Mouse (Mus musculus): ENCODE results near the gene Ppara.

Ppara gene

DNA sequence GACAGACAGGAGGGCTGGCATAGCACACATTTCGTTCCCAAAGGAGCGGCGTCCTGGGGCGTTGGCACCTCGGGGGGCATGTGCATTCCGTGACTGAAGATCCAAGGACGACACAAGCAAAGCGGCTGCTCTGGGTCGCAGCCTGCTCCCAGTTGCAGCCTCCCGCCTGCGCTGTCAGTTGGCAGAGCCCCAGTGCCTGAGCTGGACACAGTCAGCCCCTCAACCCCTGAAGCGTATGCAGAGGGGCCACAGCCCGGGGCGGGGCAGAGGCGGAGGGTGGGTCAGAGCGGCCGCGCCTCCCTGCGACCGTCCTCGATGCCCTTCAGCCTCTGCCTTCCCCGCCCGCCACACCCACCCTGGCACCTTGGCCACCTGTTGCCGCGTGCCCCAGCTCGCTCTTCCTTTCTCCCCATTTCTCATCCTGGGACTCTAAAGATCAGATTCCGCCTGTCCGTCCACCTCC lies at the start of gene Ppara:
Gene Ppara, plus strand, starts transcription at position 413 of the 463 bp plus-strand sequence.
- DNase-seq (ENCODE audit: inconsistent ontology term): peak; percentile 33

DNA sequence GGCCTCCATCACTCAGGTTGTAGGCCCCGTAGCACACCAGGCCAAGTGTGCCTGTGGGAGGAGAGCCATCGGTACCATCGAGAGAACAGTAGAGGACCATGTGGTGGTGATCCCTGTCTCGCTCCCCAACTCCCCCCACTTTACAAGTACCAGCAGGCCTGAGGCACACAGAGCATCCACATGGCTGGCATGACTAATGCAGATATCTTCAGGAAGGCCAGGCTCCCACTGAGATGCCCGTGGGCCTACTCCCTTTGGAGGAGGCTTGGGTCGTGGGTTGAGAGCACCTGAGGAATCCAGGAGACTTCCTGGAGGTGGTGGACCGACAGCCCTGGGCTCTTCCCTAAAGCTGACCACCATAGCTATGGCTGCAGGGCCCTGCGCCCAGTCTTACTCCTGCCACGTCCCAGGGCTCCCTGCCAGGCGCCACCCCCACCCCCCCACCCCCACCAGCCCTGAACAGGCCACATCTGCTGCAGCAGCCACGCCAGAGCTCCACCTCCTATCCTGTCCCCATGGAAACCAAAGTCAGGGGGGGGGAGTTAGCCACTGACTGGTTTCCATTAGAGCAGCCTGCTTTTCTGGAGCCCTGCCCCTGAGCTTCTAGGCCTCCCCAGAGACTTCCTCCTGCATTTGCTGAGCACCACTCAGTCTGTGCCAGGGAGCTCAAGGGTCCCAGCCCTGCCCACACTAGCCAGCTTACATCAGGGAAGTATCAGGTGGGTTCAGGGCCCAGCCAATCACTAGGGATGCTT lies 48.0 kb upstream of the Ppara start:
- peak; percentile 87 for DNase-seq (ENCODE audit: inconsistent ontology term)

DNA sequence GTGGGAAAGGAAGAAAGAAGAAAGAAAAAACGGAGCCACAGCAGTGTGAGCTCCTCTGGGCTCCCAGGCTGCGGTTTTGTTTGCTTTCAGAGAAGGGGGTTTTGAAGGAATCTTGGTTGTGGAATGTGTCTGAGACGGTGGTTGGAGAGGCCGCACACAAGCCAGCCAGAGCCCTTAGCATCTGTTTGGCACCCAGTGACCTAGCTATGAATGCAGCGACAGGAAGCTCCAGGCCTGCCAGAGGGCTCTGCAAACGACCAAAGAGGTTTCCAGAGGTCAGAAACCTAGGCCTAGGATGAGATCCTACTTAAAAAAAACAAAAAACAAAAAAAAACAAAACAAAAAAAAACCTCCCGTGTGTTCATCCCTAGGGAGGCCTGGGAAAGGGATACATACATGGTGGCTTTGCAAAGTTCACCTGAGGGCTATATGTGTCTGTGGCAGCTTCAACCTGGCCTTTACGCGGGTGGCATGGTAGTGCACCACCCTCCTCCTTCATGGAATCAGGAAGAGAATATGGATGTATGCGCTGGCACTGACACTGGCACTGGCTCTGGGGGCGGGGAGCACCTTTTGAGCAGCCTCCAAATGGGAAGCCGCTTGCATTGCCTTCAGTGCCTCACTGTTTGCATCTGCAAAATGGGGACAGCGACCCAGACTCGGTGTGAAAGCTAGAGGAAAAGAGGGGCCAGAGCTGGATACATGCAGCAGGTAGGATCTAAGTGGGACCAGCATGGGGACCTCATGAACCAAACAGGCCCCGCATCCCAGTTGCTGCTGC lies 47.0 kb upstream of the Ppara start:
- DNase-seq (ENCODE audit: inconsistent ontology term): peak; percentile 67

DNA sequence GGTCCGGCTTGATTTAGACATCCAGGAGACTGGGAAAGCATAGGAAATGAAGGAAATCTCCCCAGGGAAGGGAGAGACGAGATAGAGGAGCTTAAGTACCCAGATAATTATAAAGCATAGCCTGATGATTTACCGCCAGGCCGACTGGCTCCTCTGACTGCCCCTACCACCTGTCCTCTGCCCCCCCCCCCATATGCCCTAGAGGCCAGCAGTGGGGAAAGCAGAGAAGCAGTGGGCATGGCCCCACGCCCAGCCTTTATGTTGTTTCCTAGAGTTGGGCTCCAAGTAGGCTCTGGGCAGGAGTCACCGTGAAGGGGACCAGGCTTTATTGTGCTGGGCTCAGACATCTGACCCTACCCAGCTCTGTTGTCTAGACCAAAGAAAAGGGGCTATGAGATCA lies 46.0 kb upstream of the Ppara start:
- no peak for DNase-seq (ENCODE audit: inconsistent ontology term)

DNA sequence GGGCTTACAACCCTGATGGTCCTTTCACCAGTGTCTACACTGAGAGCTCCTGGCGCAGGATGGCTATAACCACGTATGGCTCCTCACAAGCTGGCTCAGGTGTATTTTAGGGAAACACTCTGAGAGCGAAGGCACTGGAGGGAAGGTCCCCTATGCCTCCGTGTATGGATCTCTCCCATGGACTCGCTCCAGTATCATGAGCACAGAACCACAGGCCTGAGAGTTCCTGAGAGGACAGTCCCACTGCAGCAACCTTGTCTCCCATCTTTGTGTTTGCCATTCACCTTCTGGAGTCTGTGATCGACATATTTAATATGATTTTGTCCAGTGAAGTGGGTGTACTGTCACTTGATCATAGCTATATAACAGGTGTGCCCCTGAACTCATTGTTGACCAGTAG lies 45.3 kb upstream of the Ppara start:
- no peak for DNase-seq (ENCODE audit: inconsistent ontology term)

DNA sequence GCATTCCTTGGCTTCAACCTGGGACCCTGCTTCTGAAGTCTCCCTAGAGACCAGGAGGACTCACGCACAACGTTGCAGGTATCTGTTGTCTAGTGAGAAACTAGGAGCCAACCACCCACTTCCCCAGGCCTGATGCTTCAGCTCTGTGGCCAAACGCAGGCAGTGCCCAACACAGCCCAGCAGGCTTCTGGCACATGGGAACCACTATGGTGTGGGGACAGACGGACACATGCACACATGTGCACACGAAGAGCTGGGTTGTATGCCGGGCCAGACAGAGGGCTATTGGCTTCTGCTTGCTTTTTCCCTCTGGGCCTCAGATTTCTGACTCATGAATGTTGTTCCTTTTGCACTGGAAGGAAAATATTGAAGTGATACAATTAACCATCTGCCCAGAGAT lies 44.7 kb upstream of the Ppara start:
- DNase-seq (ENCODE audit: inconsistent ontology term): no peak

DNA sequence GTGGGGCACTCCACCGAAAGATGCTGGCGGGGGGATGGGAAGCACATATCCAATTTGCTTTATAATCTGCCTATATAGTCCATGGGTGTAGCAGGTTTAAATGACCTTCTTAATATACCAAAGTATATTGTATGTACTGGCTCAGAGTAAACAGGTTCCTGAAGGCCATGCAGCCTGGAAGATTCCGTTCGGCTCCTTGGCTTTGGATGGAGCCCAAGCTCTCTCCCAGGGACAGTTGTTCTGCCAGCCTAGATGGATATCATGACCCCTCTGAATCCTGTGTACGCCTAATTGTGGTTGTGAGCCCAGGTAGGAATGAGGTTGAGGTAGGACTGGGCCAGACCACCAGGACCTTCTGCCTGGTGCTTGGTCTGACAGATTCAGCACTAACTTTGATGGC lies 43.9 kb upstream of the Ppara start:
- no peak for DNase-seq (ENCODE audit: inconsistent ontology term)

DNA sequence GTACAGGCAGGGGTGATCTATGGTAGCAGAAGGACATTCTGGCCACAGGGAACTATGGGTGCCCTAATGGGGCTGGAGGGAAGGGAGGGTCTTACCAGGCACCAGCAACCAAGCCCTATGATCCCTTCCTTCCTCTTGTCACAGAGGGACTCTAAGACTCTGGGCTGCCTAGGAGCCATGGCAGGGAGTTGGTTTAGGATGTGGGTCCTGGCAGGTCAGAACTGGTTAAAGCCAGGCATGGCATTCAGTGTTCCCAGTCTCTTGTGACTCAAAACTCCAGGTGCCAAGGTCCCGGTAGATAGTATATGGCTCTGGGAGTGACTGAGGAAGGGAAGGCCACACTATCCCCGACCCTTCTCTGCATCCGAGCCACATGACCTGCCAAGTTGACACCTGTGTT lies 41.7 kb upstream of the Ppara start:
- DNase-seq (ENCODE audit: inconsistent ontology term): no peak

DNA sequence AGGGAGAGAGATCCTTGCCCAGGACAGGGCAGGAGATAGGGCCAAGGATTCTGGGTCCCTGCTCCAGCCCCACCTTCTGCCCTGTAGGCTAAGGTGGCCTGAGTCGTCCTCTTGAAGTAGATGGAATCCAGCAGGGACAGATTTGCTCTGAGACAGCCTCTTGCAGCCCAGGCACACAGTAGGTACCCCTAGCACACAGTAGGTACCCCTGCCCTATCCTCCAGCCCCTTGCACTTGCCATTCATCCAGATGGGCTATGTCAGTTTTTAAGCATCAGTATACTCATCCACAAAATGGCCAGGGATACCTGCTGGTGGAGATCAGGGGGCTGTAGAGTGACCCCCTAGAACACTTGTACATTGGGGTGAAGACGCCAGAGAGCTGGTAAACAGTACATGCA lies 41.0 kb upstream of the Ppara start:
- DNase-seq (ENCODE audit: inconsistent ontology term): no peak

DNA sequence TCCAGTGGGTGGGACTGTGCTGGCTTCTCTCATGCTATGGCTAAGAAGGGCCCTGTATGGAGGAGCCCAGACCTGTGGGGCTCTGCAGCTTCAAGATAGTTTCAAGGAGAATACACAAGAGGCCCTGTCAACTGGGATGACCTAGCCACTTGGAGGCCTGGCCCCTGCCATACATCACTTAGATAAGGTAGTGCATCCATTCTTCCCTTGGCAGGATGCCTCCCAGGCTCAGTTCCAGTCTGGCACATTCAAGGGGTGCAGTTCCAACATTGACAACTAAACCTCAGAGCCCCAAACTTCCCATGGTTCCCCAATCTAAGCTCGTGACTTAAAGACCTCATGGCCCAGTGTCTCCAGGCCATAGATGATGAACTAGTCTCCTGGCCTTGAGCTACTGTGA lies 40.4 kb upstream of the Ppara start:
- DNase-seq (ENCODE audit: inconsistent ontology term): no peak

DNA sequence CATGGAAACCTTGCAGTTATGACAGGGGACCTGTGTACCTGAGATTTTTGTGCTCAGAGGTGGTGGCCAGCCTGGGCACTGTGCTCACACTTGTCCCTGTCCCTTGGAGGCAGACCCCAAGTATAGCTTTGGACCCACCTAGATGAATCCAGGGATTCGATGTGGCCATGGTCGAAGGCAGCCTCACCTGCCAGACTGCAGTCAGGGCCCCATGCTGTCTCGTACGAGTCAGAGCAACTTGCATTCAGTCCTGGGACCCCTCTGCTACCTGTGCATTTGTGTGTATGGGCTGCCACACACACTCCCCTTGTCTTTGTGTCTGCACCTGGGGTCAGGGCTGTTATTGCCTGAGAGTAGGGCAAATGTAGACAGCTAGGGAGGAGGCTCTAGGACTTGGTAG lies 39.5 kb upstream of the Ppara start:
- no peak for DNase-seq (ENCODE audit: inconsistent ontology term)

DNA sequence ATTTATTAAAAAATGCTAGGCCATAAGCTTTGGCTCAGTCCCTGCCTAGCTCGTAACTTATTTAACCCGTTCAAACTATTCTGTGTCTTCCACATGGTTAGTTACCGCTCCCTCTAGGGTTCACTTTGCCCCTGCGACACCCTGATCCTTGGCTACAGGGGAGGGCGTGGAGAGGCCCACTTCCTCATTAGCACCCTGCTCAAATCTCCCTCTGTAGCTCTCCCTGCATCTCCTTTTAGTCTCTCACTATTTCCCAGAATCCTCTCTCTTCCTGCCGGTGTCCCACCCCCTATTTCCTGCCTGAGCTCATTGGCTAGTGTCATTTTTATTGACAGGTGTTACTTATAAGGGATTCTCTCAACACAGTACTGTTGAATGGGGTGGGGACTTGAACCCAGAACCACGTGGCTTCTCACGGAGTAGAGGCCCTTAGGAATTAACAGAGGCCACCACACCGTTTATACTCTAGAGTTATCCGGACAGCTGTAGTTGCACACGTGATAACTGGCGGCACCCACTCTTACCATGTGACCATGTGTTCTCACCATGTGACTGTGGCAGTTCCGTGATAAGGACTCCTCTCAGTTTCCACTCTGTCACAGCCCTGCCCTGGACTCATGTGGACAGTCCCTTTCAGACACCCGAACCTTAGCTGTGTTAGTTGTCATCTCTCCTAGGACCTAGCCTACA lies 36.3 kb upstream of the Ppara start:
- no peak for DNase-seq (ENCODE audit: inconsistent ontology term)

DNA sequence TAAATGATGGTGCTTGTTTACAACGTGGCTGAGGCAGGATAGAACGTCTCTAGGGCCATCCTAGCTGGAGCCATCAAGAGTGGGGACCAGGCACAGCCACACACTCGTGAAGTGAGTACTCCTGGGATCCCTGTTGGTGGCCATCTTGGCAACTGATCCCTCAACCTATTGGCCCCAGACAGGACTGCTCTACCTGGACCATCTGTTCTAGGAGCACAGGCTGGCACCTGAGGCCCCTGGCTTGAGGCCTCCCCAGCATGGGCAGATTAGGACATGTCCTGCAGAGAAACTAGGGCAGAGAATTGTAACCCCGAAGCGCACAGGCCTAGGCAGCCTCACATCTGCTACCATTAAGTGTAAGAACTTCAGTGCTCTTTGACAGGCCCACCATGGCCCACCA lies 35.3 kb upstream of the Ppara start:
- no peak for DNase-seq (ENCODE audit: inconsistent ontology term)

DNA sequence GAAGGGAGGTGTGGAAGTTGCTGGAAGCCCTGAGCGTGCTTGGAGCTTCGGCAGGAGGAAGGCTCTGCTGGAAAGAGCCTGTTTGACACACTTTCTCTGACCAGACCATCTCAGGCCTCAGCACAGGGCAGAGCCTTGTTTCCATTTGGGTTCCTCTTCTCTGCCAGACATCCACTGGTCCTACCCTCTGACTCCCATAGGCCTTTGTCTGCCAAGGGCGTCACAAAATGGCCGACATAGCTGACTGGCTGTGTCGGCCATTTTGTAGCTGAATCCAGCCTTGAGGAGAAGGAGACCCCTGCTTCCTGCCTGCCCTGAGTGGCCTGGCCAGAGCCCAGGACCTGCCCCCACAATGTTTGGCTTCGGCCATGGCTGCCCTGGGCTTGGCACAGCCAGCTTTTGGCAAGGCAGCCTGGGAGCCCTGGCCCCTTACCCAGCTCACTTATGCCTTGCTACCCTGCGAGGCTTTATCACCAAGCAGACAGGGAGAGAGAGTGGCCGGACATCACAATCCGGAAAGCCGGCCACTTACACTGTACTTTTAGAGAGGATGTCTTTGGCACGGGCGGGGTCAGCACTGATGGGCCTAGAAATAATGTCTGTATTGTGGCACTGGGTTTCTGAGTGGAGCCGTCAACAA lies 34.8 kb upstream of the Ppara start:
- DNase-seq (ENCODE audit: inconsistent ontology term): peak; percentile 64

DNA sequence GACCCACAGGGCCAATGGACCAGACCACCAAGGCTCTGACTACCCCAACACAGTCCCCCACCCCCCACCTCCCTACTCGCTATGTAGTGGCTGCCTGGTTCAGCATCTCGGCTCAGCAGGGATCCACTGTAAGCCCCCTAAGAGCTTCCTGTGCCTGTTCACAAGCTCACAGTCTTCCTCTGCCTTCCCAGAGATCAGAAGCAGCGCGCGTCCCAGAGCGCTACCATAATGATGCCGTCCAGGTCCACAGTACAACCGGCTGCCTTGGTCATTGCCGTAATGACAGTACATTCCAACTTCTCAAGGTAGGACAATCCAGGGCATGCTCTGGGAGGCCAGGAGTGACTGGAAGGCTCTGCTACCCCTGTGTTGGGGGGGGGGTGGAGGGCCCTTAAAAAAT lies 34.1 kb upstream of the Ppara start:
- DNase-seq (ENCODE audit: inconsistent ontology term): no peak

DNA sequence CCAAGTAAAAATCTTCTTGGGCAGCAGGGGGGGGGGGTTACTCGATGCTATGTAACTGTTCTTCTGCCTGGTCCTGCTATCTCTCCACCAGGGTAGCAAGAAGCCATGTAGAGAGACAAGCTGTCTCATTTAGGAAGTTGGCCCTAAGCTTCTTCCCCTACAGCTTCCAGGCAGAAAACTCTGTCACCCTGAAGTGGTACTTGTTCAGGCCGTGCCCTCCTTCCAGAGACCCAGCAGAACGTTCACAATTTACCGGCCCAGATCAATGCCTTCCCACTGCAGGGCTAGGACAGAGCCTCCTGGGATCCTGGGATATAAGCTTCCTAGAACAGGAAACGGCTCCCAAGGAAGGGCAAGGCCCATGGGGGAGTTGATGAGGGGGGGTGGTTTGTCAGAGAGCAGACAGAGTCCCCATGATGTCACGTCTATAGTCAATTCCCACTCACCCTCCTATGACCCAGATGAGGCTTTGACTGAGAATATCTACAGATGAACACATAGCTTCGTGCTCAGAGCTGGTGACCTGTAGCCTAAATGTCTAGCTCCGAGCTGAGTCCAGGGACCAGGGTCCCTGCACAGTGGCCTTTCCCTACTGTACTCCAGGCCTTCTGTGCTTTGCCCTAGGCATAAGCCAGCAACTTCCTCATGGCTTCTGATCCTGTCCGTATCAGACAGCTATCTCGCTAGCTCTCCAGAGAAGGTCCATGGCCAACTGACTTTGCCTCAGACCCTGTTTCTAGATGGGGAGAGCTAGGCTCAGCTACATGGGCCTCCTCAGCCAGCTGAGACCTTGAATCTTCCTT lies 33.5 kb upstream of the Ppara start:
- DNase-seq (ENCODE audit: inconsistent ontology term): peak; percentile 57

DNA sequence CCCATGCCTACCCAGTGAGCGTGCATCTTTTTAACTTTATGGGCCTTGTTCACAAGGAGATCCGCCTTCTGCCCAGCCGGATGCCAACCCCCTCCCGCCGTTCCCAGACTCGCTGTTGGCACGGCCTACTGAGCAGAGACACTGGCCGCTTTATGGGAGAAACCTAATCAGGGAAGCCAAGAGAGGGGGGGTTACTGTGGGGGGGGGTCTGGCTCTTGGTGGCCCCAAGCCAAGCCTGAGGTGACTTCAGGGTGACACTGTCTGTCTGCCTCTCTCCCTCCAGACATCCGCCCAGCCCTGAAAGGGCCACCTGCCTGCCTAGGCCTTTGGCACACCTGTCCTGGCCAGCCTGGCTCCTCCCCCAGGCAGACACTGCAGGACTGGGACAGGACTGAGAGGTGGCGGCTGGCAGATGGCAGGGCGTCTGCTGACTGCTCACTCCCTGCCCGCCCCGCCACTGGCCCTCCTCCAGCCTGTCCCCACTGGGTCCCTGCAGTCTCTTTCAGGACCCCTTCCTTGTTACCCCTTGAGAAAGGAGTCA lies 32.3 kb upstream of the Ppara start:
- DNase-seq (ENCODE audit: inconsistent ontology term): peak; percentile 96

DNA sequence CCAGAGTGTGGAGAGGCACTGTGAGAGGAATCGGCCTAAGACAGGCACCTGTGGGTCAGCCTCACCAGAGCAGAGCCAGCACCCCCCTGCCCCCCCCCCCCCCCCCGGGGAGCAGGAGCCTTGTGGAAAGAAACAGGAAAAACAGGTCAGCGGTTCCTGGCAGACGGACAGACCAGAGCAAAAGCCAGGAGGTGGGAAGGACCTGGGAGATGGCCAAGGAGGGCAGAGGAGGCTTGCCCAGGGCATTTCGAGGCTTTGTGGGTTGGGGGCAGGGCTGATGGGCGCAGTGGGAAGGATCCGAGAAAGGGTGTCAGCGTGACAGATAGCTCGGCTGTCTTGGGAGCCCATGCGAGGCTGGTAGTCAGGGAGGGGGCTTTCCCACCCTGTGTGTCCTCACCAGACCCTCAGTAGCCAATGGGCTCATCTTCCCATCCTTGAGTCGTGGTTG lies 31.6 kb upstream of the Ppara start:
- DNase-seq (ENCODE audit: inconsistent ontology term): peak; percentile 95

DNA sequence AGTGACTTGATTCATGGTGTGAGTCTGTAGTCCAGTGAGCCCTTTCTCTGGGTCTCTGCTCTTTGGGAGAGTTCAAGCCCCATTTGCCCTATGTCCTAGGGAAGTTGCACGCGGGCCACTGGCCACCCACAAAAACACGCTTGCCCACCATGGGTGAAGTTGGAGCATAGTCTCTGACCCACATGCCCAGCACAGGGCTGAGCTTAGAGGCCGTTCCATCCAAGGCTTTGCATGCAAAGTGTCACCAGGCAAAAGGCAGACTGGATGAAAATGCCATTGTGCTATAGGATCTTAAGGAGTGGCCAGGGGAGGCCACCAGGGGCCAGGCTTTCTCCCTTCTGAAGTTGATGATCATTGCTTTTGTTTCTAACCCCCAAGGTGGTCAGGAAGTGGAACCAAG lies 30.9 kb upstream of the Ppara start:
- DNase-seq (ENCODE audit: inconsistent ontology term): no peak

DNA sequence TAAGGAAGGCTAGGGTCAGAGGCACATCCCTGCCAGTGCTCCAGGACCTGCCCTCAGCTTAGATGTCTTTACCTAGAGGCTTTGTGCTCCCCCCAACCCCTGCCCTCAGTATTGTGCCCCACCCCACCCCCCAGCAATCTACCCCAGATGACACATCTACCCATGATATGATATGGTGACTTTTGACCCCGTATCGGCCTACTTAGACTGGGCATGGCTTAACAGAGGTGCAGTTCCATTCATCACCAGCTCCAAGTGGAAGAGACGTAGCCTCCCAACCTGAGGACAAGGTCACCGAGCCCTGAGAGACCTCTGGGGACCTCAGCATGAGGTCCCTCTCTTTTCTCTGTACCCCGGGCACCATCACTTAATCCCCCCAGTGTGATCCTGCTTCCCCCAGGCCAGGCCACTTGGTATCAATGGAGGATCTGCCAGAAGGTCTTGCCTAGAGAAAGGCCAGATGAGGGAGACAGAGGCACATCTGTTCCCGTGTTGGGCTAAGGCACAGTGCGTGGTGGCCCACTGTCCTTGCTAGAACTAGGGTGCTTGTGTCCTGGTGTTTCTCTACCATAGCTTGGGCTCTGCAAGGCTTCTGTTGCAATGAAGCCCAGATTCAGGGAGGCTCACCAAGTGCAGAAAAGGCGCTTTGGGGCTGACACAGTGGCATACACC lies 30.3 kb upstream of the Ppara start:
- no peak for DNase-seq (ENCODE audit: inconsistent ontology term)

Measured in Muller cell, postnatal 12 days (primary cell).